Mouse (Mus musculus): ENCODE measurements around the gene Nudt17.
A peak's percentile ranks its signal among the peaks of the same experiment; 100 is the strongest.
"Not testable (repeated sequence)": the region's sequence is repeated elsewhere in the genome, so short reads cannot be mapped to it uniquely, and the experiment has no call there.

Gene Nudt17

DNA sequence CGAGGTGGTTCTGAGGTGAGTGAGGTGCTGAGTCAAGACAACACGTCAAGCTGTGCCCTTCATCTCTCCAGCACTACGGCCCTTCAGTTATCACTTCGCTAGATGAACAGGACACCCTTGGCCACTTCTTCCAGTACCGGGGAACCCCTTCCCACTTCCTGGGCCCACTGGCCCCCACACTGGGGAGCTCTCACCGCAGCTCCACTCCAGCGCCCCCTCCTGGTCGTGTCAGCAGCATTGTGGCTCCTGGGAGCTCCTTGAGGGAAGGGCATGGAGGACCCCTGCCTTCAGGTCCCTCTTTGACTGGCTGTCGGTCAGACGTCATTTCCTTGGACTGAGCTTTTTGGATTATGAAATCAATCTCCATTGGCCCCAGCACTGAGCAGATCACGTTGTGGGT, 3.6 kb downstream of the Nudt17 start:
- DNase-seq (ENCODE audit: low spot score in 2 of 2) = peak in 1 of 2 experiments; percentile 38

DNA sequence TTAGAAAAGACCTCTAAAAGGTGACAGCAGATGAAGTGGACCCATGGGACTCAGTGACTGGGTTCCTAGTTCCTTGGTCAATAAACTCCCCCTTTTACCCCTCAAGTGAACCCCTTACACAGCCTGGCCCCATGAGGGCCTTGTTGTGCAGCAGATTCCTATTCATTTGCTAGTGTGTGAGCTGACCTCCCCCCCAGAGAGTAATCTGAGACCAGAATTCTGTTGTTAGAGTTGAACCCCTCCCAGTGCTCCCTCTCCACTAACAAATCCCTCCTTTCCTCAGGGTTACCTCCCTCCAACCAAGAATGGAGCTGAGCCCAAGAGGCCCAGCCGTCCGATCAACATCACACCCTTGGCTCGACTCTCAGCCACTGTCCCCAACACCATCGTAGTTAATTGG, 7.4 kb downstream of the Nudt17 start:
- no peak for DNase-seq (ENCODE audit: low spot score in 2 of 2)

DNA sequence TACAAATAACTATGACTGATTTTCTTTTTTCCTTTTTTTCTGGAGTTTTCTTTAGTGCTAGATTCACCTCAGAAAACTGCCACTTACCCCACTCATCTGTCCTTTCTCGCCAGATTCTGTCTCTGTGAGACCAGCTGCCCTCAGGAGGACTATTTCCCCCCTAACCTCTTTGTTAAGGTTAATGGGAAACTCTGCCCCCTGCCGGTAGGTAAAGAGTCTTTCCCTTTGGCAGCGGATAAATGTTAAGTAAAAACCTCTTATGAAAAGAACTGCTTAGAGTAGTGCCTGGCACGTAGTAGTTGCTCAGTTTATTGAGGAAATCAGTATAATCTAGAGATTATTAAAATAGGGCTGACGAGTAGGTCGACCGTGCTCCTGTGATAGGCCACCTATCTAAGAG, 8.0 kb downstream of the Nudt17 start:
- DNase-seq (ENCODE audit: low spot score in 2 of 2) = peak in 1 of 2 experiments; percentile 24

DNA sequence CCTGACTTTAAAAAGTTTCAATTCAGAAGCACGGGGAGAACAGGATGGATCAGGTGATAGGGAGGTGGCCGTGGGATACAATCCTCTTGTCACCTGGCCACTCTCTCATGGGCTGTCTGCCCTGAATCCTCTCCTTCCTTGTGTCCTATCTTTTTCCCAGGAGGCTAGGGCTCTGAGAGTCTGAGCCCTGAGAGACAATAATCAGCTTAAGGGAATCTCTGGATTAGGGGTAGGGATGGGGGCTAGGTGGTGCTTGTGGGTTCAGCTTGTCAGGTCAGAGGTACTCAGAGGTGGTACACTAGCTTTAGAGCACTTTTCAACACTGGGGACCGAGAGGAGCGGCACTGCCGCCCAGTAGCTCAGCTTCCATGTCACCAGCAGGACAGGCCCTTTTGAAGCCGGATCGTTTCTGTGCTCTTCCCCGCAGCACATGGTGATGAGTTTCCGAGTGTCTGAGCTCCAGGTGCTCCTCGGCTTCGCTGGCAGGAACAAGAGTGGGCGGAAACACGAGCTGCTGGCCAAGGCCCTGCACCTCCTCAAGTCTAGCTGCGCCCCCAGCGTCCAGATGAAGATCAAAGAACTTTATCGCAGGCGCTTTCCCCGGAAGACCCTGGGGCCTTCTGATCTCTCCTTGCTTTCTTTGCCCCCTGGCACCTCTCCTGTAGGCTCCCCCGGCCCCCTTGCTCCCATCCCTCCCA, 9.2 kb downstream of the Nudt17 start:
- DNase-seq (ENCODE audit: low spot score in 2 of 2) = no peak

DNA sequence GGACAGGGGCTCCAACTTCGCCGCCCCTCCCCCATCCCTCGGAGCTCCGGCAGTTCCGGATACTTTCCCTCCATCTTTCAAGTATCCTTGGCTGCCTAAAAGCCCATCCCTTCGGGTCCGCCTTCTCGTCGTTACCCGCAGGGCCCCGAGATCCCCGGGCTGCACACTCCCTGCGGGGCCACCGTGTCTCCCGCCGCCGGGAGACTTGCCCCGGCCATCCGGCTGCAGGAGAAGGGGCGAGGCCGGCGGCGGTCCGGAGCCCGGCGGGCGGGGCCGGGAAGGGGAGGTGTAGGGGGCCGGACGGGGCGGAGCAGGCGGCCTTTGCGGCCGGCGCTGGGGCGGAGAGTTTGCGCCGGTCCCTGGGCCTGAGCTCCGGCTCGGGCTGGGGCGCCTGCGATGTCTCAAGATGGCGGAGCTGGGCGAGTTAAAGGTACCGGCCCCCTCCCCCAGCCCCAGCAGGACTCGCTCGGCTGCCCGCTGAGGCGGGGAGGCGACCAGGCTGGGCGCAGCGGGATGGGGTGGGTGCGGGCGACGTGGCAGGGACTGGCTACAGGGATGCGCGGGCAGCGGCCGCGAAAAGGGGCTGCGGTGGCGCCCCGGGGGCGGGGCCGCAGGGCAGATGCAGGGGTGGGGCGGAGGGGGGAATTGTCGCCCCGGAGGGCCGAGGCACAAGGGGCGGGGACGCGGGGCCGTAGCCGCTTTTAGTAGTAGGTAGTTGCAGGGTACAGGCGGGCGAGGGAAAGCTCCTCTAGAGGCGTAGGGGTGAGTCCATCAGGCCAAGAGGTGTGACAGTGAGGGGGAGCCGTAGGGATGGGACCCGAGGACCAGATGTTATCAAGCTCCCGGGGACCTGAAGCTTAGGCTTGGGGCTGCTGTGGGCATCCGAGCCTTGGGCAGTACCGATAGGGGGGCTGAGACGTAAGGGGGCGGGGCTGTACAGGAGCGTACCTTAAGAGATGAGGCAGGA, 11.3 kb downstream of the Nudt17 start:
- peak; percentile 77 to 82 for DNase-seq (ENCODE audit: low spot score in 2 of 2)

DNA sequence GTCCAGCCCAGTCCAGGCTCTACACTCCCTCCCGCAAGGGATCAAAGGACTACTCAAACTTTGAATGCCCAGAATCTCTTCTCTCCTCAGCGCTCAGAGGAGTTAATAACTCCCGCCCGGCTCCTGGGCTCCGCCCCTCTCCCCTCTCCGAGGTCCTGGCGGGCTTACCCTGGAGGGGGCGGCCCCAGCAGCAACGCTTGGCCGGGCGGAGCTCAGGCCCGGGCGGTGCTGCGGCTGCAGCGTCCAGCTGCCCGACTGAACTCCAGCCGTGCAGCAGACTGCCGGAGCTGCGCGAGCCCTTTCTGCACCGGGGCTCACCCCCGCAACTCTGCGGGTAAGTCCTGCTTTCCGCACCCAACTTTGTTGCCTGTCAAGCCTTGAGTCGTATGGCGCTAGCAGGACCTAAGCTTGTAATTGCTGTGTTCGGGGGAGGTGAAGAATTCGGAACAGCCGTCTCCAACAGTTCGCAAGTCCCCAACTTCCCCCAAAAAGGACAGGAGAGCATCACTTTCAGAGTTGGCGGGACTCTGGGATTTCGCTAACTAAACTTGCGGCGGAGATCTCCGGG, 12.1 kb downstream of the Nudt17 start, which contains the start of gene Pias3:
Gene Pias3, plus strand, starts transcription at position 187 of the 568 bp plus-strand sequence.
- DNase-seq (ENCODE audit: low spot score in 2 of 2) = peak; percentile 49 to 55

DNA sequence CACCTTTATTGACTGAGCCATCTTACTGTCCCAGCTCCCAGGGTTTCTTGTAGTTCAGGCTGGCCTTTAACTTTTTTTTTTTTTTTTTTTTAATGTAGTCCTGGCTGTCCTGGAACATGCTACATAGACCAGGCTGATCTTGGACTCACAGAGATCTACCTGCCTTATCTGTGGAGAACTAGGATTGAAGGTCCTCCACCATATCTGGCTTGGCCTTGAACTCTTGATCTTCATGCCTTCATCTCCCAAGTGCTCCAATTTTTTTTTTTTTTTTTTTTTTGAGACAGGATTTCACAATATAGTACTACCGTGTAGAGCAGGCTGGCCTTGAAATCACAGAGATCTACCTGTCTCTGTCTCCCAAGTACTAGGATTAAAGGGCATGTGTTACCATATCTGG, 14.8 kb downstream of the Nudt17 start:
- no peak for DNase-seq (ENCODE audit: low spot score in 2 of 2)

DNA sequence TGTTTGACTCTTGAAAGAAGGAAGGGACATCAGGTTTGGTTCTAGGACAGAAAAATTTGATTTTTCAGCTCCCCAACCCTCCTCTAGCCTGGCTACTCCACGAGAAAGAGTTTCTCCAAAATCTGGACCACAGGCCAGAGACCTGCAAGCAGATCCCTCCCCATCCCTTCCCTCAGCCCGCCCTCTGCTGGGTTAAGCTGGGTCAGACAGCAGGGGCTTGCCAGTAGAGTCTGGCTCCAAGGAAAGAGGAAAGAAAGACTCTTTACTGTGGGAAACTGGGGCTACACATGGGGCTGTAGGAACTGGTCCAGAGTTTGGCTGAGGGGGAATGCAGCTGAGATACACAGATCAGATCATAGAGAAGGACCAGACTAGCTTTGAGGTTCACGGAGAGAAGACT, 15.9 kb downstream of the Nudt17 start:
- DNase-seq (ENCODE audit: low spot score in 2 of 2) = no peak

DNA sequence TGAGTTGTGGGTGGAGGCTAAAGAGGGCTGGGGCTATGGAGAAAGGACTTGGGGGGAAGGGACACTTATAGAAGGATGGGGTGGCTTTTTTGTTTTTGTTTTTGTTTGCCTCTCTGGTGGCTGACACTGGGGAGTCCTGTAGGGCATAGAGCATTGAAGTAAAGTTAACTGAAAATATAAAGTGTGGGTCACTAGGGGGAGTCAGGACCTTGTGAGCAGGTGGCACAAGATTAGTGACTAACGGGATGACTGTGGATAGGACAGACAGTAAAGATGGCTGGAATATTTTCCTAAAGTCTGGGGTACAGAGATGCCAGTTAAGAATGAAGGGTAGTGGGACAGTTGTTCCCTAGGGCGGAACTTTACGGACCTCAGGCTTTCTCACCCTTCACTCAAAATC, 18.1 kb downstream of the Nudt17 start:
- DNase-seq (ENCODE audit: low spot score in 2 of 2) = no peak

DNA sequence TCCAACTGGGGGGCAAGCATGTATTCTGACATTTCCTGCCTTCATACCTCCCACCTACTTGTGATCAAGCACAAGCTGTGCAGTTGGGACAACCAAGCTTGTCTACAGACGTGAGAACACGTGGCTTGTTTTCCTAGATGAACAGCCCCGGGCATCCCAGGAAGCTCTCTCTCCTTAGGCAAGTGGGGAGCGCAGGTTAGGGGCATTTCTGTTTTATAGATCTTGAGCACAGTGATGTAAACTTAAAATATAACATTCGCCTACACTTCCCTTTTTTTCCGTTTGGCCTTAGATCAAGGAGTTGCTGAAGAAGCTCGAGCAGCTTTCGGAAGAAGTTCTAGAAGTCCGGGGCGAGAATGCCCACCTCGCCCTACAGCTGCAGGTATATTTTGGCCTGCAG, 19.5 kb downstream of the Nudt17 start:
- DNase-seq (ENCODE audit: low spot score in 2 of 2) = no peak

DNA sequence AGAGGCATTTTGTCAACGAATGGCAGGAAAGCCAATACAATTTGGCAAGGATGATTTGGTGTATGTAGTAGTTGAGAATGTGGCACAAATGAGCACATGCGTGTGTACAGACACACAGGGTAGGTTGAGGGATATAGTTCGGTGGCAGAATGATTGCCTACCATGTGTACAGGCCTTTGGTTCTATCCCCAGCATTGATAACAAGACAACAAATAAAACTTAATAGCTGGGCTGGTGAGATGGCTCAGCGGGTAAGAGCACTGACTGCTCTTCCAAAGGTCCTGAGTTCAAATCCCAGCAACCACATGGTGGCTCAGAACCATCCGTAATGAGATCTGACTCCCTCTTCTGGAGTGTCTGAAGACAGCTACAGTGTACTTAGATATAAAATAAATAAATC, 22.3 kb downstream of the Nudt17 start:
- DNase-seq (ENCODE audit: low spot score in 2 of 2) = not testable (repeated sequence)

DNA sequence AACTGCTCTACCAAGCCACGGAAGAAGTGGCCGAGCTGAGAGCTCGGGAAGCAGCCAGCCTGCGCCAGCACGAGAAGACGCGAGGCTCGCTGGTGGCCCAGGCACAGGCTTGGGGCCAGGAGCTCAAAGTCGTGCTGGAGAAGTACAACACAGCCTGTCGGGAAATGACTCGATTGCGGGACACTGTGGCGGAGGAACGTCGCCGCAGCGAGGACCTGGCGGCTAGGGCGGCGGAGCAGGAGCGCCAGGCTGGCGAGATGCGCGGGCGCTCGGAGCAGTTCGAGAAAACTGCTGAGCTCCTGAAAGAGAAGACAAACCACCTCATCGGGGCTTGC, 23.6 kb downstream of the Nudt17 start:
- no peak for DNase-seq (ENCODE audit: low spot score in 2 of 2)

DNA sequence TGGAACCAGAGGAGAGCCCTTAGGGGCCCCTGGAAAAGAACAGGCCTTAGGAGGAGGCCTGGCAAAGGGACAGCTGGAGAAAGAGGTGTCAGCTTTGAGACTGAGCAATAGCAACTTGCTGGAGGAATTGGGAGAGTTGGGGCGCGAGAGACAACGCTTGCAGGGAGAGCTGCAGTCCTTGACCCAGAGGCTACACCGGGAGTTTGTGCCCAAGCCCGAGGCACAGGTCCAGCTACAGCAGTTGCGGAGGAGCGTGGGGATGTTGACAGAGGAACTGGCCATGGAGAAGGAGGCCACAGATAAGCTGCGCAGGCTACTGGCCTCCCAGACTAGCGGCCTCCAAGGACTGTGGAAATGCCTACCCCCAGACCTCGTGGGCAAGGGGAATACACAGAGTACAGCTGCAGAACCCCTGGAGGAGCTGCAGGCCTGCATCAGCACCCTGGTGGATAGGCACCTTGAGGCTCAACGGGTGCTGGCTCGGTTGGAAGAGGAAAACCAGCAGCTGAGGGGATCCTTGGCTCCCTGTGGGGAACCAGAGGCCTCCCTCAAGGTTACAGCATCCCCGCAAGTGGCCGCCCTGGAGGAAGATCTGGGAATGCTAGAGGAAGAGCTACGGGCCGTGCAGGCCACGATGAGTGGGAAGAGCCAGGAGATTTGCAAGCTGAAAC, 24.1 kb downstream of the Nudt17 start:
- DNase-seq (ENCODE audit: low spot score in 2 of 2) = no peak

DNA sequence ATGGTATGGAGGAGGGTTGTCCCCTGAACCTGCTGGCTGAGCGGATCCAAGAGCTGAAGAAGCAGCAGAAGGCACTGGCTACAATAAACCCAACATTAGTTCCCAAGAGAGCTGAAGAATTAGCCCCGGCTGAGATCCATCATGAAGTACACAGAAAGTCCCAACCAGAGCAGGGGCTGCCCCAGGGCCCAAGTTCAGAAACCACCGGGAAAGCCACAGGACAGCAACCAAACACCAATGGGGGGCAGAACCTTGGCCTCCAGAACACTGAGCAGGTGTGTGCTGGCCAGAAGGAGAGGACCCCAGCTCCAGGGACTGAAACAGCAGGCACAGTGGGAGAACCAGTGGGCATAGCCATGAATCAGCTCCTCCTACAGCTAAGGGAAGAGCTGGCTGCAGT, 24.9 kb downstream of the Nudt17 start:
- no peak for DNase-seq (ENCODE audit: low spot score in 2 of 2)

DNA sequence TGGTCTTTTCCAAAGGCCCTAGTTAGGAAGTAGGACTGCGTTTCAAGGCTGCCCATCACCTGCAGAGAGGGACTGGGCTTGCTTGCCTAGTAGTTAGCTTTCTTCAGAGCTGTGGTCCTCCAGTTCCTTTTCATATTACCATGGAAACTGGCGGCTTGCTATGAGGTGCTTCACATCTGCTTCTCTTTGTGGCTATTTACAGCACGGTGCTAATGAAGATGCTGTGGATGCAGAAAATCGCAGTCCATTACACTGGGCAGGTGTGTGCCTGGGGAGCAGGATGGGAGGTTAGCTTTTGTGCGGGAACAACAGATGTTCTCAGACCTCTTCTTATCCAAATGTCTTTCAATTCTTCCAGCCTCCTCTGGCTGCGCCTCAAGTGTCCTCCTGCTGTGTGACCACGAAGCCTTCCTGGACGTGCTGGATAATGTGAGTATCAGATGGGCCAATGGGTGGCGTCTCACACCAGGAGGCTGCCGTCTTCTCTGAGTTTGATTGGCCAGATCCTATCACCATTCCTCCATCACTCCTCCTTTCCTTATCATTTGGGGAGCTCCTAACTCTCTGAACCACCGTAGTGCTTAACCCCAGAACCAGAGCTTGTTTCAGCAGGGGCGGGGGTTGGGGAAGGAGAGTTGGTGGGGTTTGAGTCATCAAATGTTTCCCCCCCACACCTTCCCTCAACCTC, 27.9 kb downstream of the Nudt17 start:
- no peak for DNase-seq (ENCODE audit: low spot score in 2 of 2)

DNA sequence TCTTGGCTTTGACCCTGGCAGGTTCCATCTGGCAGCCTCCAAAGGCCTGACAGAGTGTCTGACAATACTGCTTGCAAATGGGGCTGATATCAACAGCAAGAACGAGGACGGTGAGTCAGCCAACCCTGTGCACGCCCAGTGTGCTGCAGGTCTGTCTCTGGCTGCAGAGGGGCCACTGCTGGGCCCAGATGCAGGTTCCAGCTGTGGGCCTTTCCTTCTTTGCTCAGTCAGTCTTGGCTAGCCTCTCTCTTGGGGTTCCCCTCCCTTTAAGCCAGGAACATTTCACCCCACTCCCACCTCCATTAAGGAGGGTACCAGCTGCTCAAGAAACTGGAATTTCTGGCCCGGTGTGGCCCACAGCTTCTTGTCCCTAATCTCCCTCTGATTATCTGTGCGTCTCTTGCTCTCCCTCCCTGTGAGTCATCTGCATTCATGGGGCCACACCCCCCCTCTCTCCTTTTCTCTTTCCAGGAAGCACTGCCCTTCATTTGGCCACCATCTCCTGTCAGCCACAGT, 29.1 kb downstream of the Nudt17 start:
- no peak for DNase-seq (ENCODE audit: low spot score in 2 of 2)

DNA sequence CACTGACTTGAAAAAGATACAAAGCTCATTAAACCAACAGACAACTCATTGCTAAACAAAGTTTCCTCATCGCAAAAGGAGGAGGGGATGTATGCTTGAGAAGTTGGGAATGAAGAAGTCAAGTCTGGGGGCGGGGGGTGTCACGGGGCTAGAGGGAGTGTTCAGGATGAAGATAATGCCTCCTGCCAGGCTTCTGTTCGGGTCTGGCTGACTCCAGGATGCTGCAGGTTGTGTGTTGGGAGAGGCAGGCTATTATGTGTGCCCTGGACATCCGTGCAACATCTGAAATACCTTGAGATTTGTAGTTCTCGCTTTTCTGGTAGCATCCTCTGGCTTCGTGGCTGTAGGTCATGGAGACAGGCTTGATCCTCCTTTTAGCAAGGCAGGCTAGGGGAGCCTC, 29.9 kb downstream of the Nudt17 start:
- no peak for DNase-seq (ENCODE audit: low spot score in 2 of 2)

DNA sequence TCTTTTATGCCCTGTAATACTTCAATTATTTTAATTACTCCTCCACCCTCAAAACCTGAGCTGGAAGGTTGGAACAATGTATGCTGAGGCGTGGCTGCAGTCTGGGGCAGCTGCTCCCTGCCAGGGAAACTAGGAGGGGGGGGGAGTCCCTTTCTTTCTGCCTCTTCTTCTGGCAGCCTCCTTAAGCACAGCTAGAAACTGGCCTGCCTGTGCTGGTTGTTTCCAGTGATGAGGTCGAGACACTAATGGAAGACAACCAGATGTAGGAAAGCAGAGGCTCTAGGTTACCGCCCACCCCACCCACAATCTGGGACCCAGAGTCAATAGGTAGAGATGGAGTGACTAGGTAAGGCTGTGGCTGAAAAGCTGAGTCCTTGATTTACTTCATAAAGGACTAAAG, 32.7 kb downstream of the Nudt17 start:
- no peak for DNase-seq (ENCODE audit: low spot score in 2 of 2)

DNA sequence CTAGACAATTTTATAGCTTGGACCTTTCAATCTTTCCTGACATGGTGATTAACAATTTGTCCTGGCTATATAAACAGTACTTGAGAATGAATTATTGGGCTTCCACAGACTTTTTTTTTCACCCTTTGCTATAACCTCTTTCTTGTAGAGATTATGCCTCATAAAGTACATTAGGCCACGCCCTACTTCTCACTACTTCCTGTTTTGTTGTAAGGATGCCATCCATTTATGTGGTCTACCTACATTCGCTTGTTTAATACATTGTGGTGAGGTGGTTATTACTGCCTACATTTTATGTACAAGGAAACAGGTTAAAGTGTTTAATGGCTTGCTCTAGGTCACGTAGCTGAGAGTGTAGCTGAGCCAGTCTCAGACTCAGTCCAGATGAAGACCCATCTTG, 33.2 kb downstream of the Nudt17 start:
- no peak for DNase-seq (ENCODE audit: low spot score in 2 of 2)

DNA sequence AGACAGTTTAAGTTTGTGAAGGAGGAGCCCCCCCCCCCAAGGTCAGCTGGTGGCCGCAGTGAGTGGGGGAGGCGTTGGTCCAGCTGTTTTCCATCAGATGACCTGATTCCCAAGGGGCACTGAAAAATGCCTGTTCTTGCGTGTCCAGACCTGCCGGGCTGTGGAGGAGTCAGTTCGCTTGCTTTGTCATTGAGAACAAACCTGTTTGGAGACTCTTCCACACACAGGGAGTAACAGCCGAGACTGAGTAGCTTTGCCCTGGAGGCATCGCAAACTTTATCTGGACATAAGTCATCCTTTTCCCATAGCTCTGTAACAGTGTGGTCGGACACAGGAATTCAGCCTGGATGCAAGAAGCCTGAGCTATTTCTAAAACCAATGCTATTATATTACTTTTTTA, 33.9 kb downstream of the Nudt17 start:
- DNase-seq (ENCODE audit: low spot score in 2 of 2) = no peak

DNA sequence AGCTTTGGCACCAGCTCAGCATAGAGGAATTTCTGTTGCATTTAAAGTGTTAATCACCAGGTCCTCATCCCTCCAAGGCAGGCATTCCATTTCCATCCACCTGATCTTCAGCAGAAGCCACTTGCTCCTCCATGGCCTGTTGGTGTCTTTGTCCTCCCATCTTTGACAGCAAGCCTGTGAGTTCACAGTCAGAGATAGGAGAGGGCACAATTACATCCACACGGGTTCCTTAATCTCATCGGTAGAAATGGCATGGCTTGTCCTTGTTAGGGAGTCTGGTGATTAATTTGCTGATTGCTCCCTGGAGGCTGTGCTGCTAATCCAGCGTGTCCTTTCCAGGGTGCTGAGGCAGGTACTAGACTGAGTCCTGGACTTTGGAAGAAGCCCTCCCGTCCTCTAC, 34.8 kb downstream of the Nudt17 start:
- no peak for DNase-seq (ENCODE audit: low spot score in 2 of 2)
